Mouse (Mus musculus): ENCODE measurements around the gene Adam30.

DNA sequence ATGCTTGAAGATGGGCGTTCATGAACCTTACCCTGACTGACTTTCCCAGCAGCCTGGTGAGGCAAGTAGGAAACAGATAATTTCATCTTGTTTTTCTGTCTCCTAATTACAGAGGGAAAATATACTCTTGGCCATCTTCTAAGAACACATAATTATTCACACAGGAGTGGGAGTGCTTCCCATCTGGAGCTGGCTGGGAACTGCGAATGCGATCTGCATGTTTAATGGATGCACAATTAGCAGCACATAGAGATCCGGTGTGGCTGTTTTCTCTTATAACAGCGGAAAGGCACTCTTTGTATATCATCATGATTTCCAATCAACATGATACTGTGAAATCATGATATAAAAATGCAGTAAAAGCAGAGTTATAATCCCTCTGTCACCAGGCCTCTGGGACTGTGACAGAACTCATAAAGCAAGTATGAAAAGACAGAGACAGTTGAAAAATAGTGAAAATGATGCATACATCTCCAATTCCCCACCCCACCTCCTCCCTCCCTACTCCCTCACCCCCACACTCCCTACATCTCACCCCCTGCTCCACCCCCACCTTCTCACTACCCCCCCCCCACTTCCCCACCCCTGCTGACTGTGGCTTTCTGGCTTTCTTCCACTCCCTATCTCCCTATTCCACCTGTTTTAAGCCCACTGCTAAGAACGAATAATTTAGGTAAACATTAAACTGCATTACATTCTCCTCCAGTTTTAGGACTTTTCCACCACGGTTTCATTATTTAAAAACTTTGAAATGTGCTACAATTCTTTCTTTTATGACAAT lies 51.1 kb downstream of the Adam30 start:
- TF ChIP-seq CTCF (IDR thresholded peaks at IDR 0.05; ENCODE audit: low read depth) (no peak), EP300 (IDR thresholded peaks at IDR 0.05; ENCODE audit: low read depth) (no peak)
